Mouse (Mus musculus) E14TG2a.4 (cell line): ENCODE measurements around the gene Slc38a4.

Experiments used
- H3K27me3 ChIP-seq: 2 replicates; pipeline ENCODE4 v1.6.1; 2014; ENCODE audit warnings: low read length, control low read depth; ENCODE audit not compliant: insufficient read depth
- H3K36me3 ChIP-seq: 2 replicates; pipeline ENCODE4 v1.6.1; 2014; ENCODE audit warnings: low read length, control low read depth; ENCODE audit not compliant: insufficient read depth
- H3K4me1 ChIP-seq: replicated peaks from 2 replicates; pipeline ENCODE4 v1.6.1; 2014; ENCODE audit warnings: low read depth, low read length, control low read depth
- H3K4me3 ChIP-seq: replicated peaks from 2 replicates; pipeline ENCODE4 v1.5.1; 2014; ENCODE audit warnings: mild to moderate bottlenecking, low read length
- H3K9me3 ChIP-seq: 2 replicates; pipeline ENCODE4 v1.6.1; 2014; ENCODE audit warnings: low read length, control low read depth
- CTCF ChIP-seq: conservative IDR thresholded peaks from 2 replicates; pipeline ENCODE4 v1.5.1; 2014; ENCODE audit warnings: low read length
- NANOG ChIP-seq: IDR thresholded peaks from 2 replicates; pipeline ENCODE4 v1.6.1; 2014; ENCODE audit warnings: borderline replicate concordance, low read length, mixed read lengths
- POU5F1 ChIP-seq: IDR thresholded peaks from 2 replicates; pipeline ENCODE4 v1.6.1; 2014; ENCODE audit warnings: low read length, borderline replicate concordance

Slc38a4 gene

GRCm38 (mm10) chr15:97048267-97048666 is 7.5 kb downstream of the Slc38a4 start:
- peaks cover 87% of the 10 kb centered on the region for H3K4me1 ChIP-seq
- no peaks in the 10 kb centered on the region for H3K27me3 ChIP-seq
- no peaks in the 10 kb centered on the region for H3K9me3 ChIP-seq
- H3K4me3 ChIP-seq = peak overlapping the region; percentile 3; the same call in 1 of the 2 replicates
- no peak for TF ChIP-seq CTCF
- no peak for TF ChIP-seq POU5F1
- TF ChIP-seq NANOG = no peak
- peaks cover 30% of the 10 kb centered on the region for H3K36me3 ChIP-seq

- Histone ChIP-seq H3K27me3 (no peaks in the 10 kb centered on the region), H3K4me3 (no peak overlapping the region), H3K36me3 (peaks cover 64% of the 10 kb centered on the region), H3K9me3 (no peaks in the 10 kb centered on the region), H3K4me1 (peaks cover 81% of the 10 kb centered on the region)
- TF ChIP-seq CTCF (no peak), POU5F1 (no peak), NANOG (no peak)
These were observed 11.8 kb downstream of the Slc38a4 start for GRCm38 (mm10) chr15:97043921-97044320.

GRCm38 (mm10) chr15:97042001-97042491 is 13.7 kb downstream of the Slc38a4 start:
- peaks cover 81% of the 10 kb centered on the region for H3K4me1 ChIP-seq
- H3K36me3 ChIP-seq = peaks cover 69% of the 10 kb centered on the region
- no peaks in the 10 kb centered on the region for H3K27me3 ChIP-seq
- H3K4me3 ChIP-seq = no peak overlapping the region
- H3K9me3 ChIP-seq = no peaks in the 10 kb centered on the region
- TF ChIP-seq NANOG (no peak), CTCF (no peak), POU5F1 (no peak)

DNA sequence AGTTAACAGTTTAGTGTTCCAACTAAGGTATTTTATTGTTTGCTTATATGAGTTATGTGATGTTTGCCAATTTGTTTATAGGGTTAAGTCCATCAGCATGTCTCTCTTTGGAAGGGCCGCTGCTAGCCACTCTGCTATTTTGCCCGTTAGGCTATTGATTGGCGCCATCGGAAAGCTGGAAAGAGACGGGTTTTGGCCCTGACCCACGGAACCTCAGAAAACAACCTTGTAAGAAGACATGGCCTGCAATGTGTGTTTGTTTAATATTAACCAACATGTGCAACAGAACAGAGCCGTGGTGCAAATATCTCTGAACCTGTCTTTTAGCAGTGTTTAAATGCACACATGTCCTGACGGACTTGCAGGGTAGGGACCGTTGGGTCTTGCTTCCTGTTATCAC is 14.6 kb downstream of the Slc38a4 start:
- H3K4me3 ChIP-seq = no peak overlapping the region
- H3K9me3 ChIP-seq = no peaks in the 10 kb centered on the region
- TF ChIP-seq CTCF (no peak), POU5F1 (no peak)
- peaks cover 65% of the 10 kb centered on the region for H3K36me3 ChIP-seq
- no peaks in the 10 kb centered on the region for H3K27me3 ChIP-seq
- peaks cover 84% of the 10 kb centered on the region for H3K4me1 ChIP-seq

GRCm38 (mm10) chr15:97037710-97038109 is 18.0 kb downstream of the Slc38a4 start:
- Histone ChIP-seq H3K4me3 (no peak overlapping the region), H3K9me3 (no peaks in the 10 kb centered on the region), H3K36me3 (peaks cover 59% of the 10 kb centered on the region), H3K4me1 (peaks cover 88% of the 10 kb centered on the region), H3K27me3 (no peaks in the 10 kb centered on the region)
- TF ChIP-seq CTCF (no peak), NANOG (no peak), POU5F1 (no peak)

DNA sequence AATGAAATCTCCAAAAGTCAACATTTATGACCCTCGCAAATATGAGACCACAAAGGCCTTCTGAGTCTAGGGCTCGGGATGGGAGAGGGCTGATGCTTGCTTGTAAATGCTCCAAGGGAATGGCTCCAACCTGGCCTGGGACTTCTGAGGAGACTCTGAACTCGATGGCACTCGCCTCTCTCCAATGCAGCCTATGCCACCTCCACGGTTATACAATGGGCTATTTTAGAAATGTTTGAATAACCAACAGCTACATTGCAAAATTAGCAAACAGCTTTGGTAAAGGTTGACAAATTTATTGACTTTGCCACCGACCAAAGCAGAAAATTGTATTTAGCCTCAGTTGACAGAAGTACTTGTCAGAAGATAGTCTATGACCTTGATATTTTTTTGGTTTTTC is 19.9 kb downstream of the Slc38a4 start:
- H3K36me3 ChIP-seq = peaks cover 49% of the 10 kb centered on the region
- peaks cover 91% of the 10 kb centered on the region for H3K4me1 ChIP-seq
- TF ChIP-seq POU5F1 (no peak), NANOG (no peak), CTCF (no peak)
- H3K4me3 ChIP-seq = no peak overlapping the region
- H3K9me3 ChIP-seq = no peaks in the 10 kb centered on the region
- no peaks in the 10 kb centered on the region for H3K27me3 ChIP-seq

- TF ChIP-seq NANOG (no peak), CTCF (no peak), POU5F1 (no peak)
- no peaks in the 10 kb centered on the region for H3K27me3 ChIP-seq
- H3K4me3 ChIP-seq = no peak overlapping the region
- H3K9me3 ChIP-seq = no peaks in the 10 kb centered on the region
- H3K4me1 ChIP-seq = peaks cover 93% of the 10 kb centered on the region
- peaks cover 37% of the 10 kb centered on the region for H3K36me3 ChIP-seq
These were observed 22.2 kb downstream of the Slc38a4 start for GRCm38 (mm10) chr15:97033485-97033991.

- H3K36me3 ChIP-seq = peaks cover 33% of the 10 kb centered on the region
- H3K9me3 ChIP-seq = no peaks in the 10 kb centered on the region
- no peak for TF ChIP-seq CTCF
- H3K4me1 ChIP-seq = peaks cover 93% of the 10 kb centered on the region
- no peak overlapping the region for H3K4me3 ChIP-seq
- H3K27me3 ChIP-seq = no peaks in the 10 kb centered on the region
These were observed 23.9 kb downstream of the Slc38a4 start for GRCm38 (mm10) chr15:97031886-97032285.

DNA sequence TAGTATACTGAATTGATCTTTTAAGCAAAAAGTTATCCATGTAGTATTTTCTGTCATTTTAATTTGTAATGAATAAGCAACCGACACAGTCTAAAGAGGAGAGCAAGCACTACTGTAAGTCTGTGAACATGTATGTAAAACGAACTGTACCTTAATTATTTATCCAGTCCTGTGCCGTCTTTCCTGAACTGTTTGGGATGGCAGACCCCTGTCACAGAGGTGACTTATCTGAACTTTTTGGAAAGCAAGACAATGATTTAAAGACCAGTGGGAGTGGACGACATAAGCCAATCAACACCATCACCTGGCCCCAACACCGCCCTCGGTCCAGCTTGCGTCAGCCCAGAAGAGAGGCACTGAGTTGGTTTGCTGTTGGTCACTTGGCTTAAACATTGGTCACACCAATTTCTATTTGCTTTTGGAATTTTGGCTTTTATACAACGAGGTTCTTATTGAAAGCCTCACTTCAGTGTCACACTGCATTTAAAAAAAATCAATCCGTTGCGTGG is 24.7 kb downstream of the Slc38a4 start:
- Histone ChIP-seq H3K4me3 (no peak overlapping the region), H3K9me3 (no peaks in the 10 kb centered on the region)
- TF ChIP-seq POU5F1 (no peak), NANOG (no peak), CTCF (no peak)

More for the DNA sequence above, 24.7 kb downstream of the Slc38a4 start:
- Histone ChIP-seq H3K4me1 (peaks cover 93% of the 10 kb centered on the region), H3K36me3 (peaks cover 31% of the 10 kb centered on the region), H3K27me3 (no peaks in the 10 kb centered on the region)
